Mouse (Mus musculus): ENCODE measurements around the gene Rbmxl1.
"Not testable (repeated sequence)": the region's sequence is repeated elsewhere in the genome, so short reads cannot be mapped to it uniquely, and the experiment has no call there.

Gene Rbmxl1

GRCm38 (mm10) chr8:78508719-78509272 lies at the start of gene Rbmxl1:
Gene Rbmxl1 (minus strand): TSS chr8:78508898.
- DNase-seq (ENCODE audit: extremely low spot score), result peak; percentile 92

- no peak for DNase-seq (ENCODE audit: extremely low spot score)
These were observed 48.2 kb upstream of the Rbmxl1 start for GRCm38 (mm10) chr8:78556773-78557434.

- DNase-seq (ENCODE audit: extremely low spot score), result no peak
These were observed 47.1 kb upstream of the Rbmxl1 start for GRCm38 (mm10) chr8:78555817-78556216.

GRCm38 (mm10) chr8:78550752-78551134 lies 42.0 kb upstream of the Rbmxl1 start:
- no peak for DNase-seq (ENCODE audit: extremely low spot score)

- no peak for DNase-seq (ENCODE audit: extremely low spot score)
These were observed 41.5 kb upstream of the Rbmxl1 start for GRCm38 (mm10) chr8:78549971-78550751.

GRCm38 (mm10) chr8:78545153-78545817 lies 36.6 kb upstream of the Rbmxl1 start:
- not testable (repeated sequence) for DNase-seq (ENCODE audit: extremely low spot score)

- no peak for DNase-seq (ENCODE audit: extremely low spot score)
These were observed 35.8 kb upstream of the Rbmxl1 start for GRCm38 (mm10) chr8:78544545-78544944.

- DNase-seq (ENCODE audit: extremely low spot score), result no peak
These were observed 34.9 kb upstream of the Rbmxl1 start for GRCm38 (mm10) chr8:78543621-78544020.

- not testable (repeated sequence) for DNase-seq (ENCODE audit: extremely low spot score)
These were observed 34.0 kb upstream of the Rbmxl1 start for GRCm38 (mm10) chr8:78542670-78543069.

GRCm38 (mm10) chr8:78537795-78538194 lies 29.1 kb upstream of the Rbmxl1 start:
- no peak for DNase-seq (ENCODE audit: extremely low spot score)

- DNase-seq (ENCODE audit: extremely low spot score), result no peak
These were observed 28.0 kb upstream of the Rbmxl1 start for GRCm38 (mm10) chr8:78536716-78537115.

GRCm38 (mm10) chr8:78533981-78534380 lies 25.3 kb upstream of the Rbmxl1 start:
- no peak for DNase-seq (ENCODE audit: extremely low spot score)

- DNase-seq (ENCODE audit: extremely low spot score), result no peak
These were observed 6.4 kb upstream of the Rbmxl1 start for GRCm38 (mm10) chr8:78515132-78515531.

- no peak for DNase-seq (ENCODE audit: extremely low spot score)
These were observed 6.0 kb upstream of the Rbmxl1 start for GRCm38 (mm10) chr8:78514706-78515105.

- DNase-seq (ENCODE audit: extremely low spot score), result no peak
These were observed 4.4 kb upstream of the Rbmxl1 start for GRCm38 (mm10) chr8:78513106-78513505.

GRCm38 (mm10) chr8:78510926-78511325 lies 2.2 kb upstream of the Rbmxl1 start:
- no peak for DNase-seq (ENCODE audit: extremely low spot score)

- peak; percentile 15 for DNase-seq (ENCODE audit: extremely low spot score)
These were observed 1.4 kb upstream of the Rbmxl1 start for GRCm38 (mm10) chr8:78510094-78510493.

GRCm38 (mm10) chr8:78509273-78510031 lies 754 bp upstream of the Rbmxl1 start, which contains the start of gene Slc10a7:
Gene Slc10a7 (plus strand): TSS chr8:78509346.
- DNase-seq (ENCODE audit: extremely low spot score), result peak; percentile 90

GRCm38 (mm10) chr8:78507979-78508718 lies 549 bp downstream of the Rbmxl1 start:
- peak; percentile 79 for DNase-seq (ENCODE audit: extremely low spot score)

GRCm38 (mm10) chr8:78502706-78503105 lies 6.0 kb downstream of the Rbmxl1 start:
- DNase-seq (ENCODE audit: extremely low spot score), result no peak

- not testable (repeated sequence) for DNase-seq (ENCODE audit: extremely low spot score)
These were observed 12.4 kb downstream of the Rbmxl1 start for GRCm38 (mm10) chr8:78496273-78496672.
